Mouse (Mus musculus): Measurements from ENCODE around the gene Tsc2. TPM values are rescaled to one million over a fixed set of nuclear protein-coding genes. Genes with fewer than 3 reads are reported as not detected.

The Tsc2 gene
- polyA plus RNA-seq, 1 experiment from 2014 or later: 43.4 TPM

GRCm38 (mm10) chr17:24584520-24584919 is 47.9 kb downstream of the Tsc2 start:
- Histone ChIP-seq H3K4me1 (no peaks in the 10 kb centered on the region), H3K4me2 (no peak overlapping the region), H3K36me3 (peaks cover 93% of the 10 kb centered on the region), H3K4me3 (no peak overlapping the region), H3K27ac (replicated peaks) (peak overlapping the region; percentile 77), H3K9me3 (no peaks in the 10 kb centered on the region), H3K27me3 (replicated peaks) (no peaks in the 10 kb centered on the region), H3K9ac (no peak overlapping the region)
- WGBS: 69% methylated on average over 3 of the region's 3 CpGs
- ATAC-seq (ENCODE audit: extremely low read depth, insufficient number of reproducible peaks, low FRiP score, low TSS enrichment): no peak

GRCm38 (mm10) chr17:24583599-24584460 is 48.6 kb downstream of the Tsc2 start:
- Histone ChIP-seq H3K9ac (no peak overlapping the region), H3K4me3 (no peak overlapping the region), H3K4me2 (no peak overlapping the region), H3K9me3 (no peaks in the 10 kb centered on the region), H3K4me1 (no peaks in the 10 kb centered on the region), H3K27ac (replicated peaks) (peak overlapping the region; percentile 77), H3K36me3 (peaks cover 95% of the 10 kb centered on the region), H3K27me3 (replicated peaks) (no peaks in the 10 kb centered on the region)
- no peak for ATAC-seq (ENCODE audit: extremely low read depth, insufficient number of reproducible peaks, low FRiP score, low TSS enrichment)
- WGBS: 52% methylated on average over 5 of the region's 5 CpGs

GRCm38 (mm10) chr17:24580287-24580686 is 52.1 kb downstream of the Tsc2 start:
- no peak for ATAC-seq (ENCODE audit: extremely low read depth, insufficient number of reproducible peaks, low FRiP score, low TSS enrichment)
- no peaks in the 10 kb centered on the region for H3K27me3 ChIP-seq (replicated peaks)
- H3K9me3 ChIP-seq: no peaks in the 10 kb centered on the region
- H3K27ac ChIP-seq (replicated peaks): no peak overlapping the region
- H3K36me3 ChIP-seq: peaks cover 97% of the 10 kb centered on the region
- 93% methylated on average over 2 of the region's 2 CpGs for WGBS
- no peaks in the 10 kb centered on the region for H3K4me1 ChIP-seq
- no peak overlapping the region for H3K9ac ChIP-seq
- H3K4me3 ChIP-seq: no peak overlapping the region
- no peak overlapping the region for H3K4me2 ChIP-seq

- Histone ChIP-seq H3K9ac (no peak overlapping the region), H3K9me3 (no peaks in the 10 kb centered on the region), H3K27ac (replicated peaks) (no peak overlapping the region), H3K36me3 (peaks cover 99% of the 10 kb centered on the region), H3K27me3 (replicated peaks) (no peaks in the 10 kb centered on the region), H3K4me2 (no peak overlapping the region), H3K4me3 (no peak overlapping the region), H3K4me1 (no peaks in the 10 kb centered on the region)
- 89% methylated on average over 3 of the region's 3 CpGs for WGBS
- ATAC-seq (ENCODE audit: extremely low read depth, insufficient number of reproducible peaks, low FRiP score, low TSS enrichment): no peak
These were observed 52.9 kb downstream of the Tsc2 start for GRCm38 (mm10) chr17:24579532-24579931.

GRCm38 (mm10) chr17:24573811-24574210 is 58.6 kb downstream of the Tsc2 start:
- WGBS: 86% methylated on average over 9 of the region's 9 CpGs

GRCm38 (mm10) chr17:24572651-24573245 is 59.7 kb downstream of the Tsc2 start:
- Histone ChIP-seq H3K4me1 (no peaks in the 10 kb centered on the region), H3K4me2 (no peak overlapping the region), H3K9ac (no peak overlapping the region), H3K27ac (replicated peaks) (no peak overlapping the region), H3K9me3 (no peaks in the 10 kb centered on the region), H3K36me3 (peaks cover 99% of the 10 kb centered on the region), H3K4me3 (no peak overlapping the region), H3K27me3 (replicated peaks) (no peaks in the 10 kb centered on the region)
- WGBS: 89% methylated on average over 12 of the region's 12 CpGs
- no peak for ATAC-seq (ENCODE audit: extremely low read depth, insufficient number of reproducible peaks, low FRiP score, low TSS enrichment)

More at GRCm38 (mm10) chr17:24573811-24574210, 58.6 kb downstream of the Tsc2 start:
- Histone ChIP-seq H3K4me2 (no peak overlapping the region), H3K4me3 (no peak overlapping the region), H3K9me3 (no peaks in the 10 kb centered on the region), H3K36me3 (peaks cover 100% of the 10 kb centered on the region), H3K27ac (replicated peaks) (no peak overlapping the region), H3K9ac (no peak overlapping the region), H3K4me1 (no peaks in the 10 kb centered on the region), H3K27me3 (replicated peaks) (no peaks in the 10 kb centered on the region)
- ATAC-seq (ENCODE audit: extremely low read depth, insufficient number of reproducible peaks, low FRiP score, low TSS enrichment): no peak

GRCm38 (mm10) chr17:24569837-24570236 is 62.6 kb downstream of the Tsc2 start:
- Histone ChIP-seq H3K4me1 (peaks cover 16% of the 10 kb centered on the region), H3K27ac (replicated peaks) (no peak overlapping the region), H3K4me2 (no peak overlapping the region), H3K36me3 (peaks cover 90% of the 10 kb centered on the region), H3K27me3 (replicated peaks) (no peaks in the 10 kb centered on the region), H3K9me3 (no peaks in the 10 kb centered on the region), H3K4me3 (no peak overlapping the region), H3K9ac (no peak overlapping the region)
- WGBS: 85% methylated on average over 4 of the region's 4 CpGs
- ATAC-seq (ENCODE audit: extremely low read depth, insufficient number of reproducible peaks, low FRiP score, low TSS enrichment): no peak

- Histone ChIP-seq H3K4me1 (peaks cover 25% of the 10 kb centered on the region), H3K36me3 (peaks cover 70% of the 10 kb centered on the region), H3K9ac (peak overlapping the region; percentile 69), H3K4me2 (no peak overlapping the region), H3K9me3 (no peaks in the 10 kb centered on the region), H3K4me3 (no peak overlapping the region), H3K27me3 (replicated peaks) (no peaks in the 10 kb centered on the region), H3K27ac (replicated peaks) (peak overlapping the region; percentile 36; the same call in 1 of the 2 replicates)
- WGBS: 47% methylated on average over 8 of the region's 8 CpGs
- no peak for ATAC-seq (ENCODE audit: extremely low read depth, insufficient number of reproducible peaks, low FRiP score, low TSS enrichment)
These were observed 65.2 kb downstream of the Tsc2 start for GRCm38 (mm10) chr17:24567034-24567779.

- WGBS: 80% methylated on average over 3 of the region's 3 CpGs
- ATAC-seq (ENCODE audit: extremely low read depth, insufficient number of reproducible peaks, low FRiP score, low TSS enrichment): no peak
- H3K4me3 ChIP-seq: no peak overlapping the region
These were observed 66.6 kb downstream of the Tsc2 start for GRCm38 (mm10) chr17:24565792-24566191.

GRCm38 (mm10) chr17:24565092-24565491 is 67.3 kb downstream of the Tsc2 start:
- no peak for ATAC-seq (ENCODE audit: extremely low read depth, insufficient number of reproducible peaks, low FRiP score, low TSS enrichment)
- Histone ChIP-seq H3K9ac (no peak overlapping the region), H3K4me2 (no peak overlapping the region), H3K27ac (replicated peaks) (no peak overlapping the region), H3K36me3 (peaks cover 48% of the 10 kb centered on the region), H3K4me1 (peaks cover 35% of the 10 kb centered on the region), H3K4me3 (no peak overlapping the region), H3K27me3 (replicated peaks) (no peaks in the 10 kb centered on the region), H3K9me3 (no peaks in the 10 kb centered on the region)
- 80% methylated on average over 3 of the region's 3 CpGs for WGBS

More at GRCm38 (mm10) chr17:24565792-24566191, 66.6 kb downstream of the Tsc2 start:
- peaks cover 55% of the 10 kb centered on the region for H3K36me3 ChIP-seq
- H3K9me3 ChIP-seq: no peaks in the 10 kb centered on the region
- H3K9ac ChIP-seq: no peak overlapping the region
- peaks cover 28% of the 10 kb centered on the region for H3K4me1 ChIP-seq
- no peak overlapping the region for H3K4me2 ChIP-seq
- no peaks in the 10 kb centered on the region for H3K27me3 ChIP-seq (replicated peaks)
- H3K27ac ChIP-seq (replicated peaks): no peak overlapping the region

GRCm38 (mm10) chr17:24564422-24564821 is 68.0 kb downstream of the Tsc2 start:
- Histone ChIP-seq H3K4me2 (no peak overlapping the region), H3K36me3 (peaks cover 42% of the 10 kb centered on the region), H3K9me3 (no peaks in the 10 kb centered on the region), H3K9ac (no peak overlapping the region), H3K27ac (replicated peaks) (no peak overlapping the region), H3K27me3 (replicated peaks) (no peaks in the 10 kb centered on the region), H3K4me3 (no peak overlapping the region), H3K4me1 (peaks cover 38% of the 10 kb centered on the region)
- ATAC-seq (ENCODE audit: extremely low read depth, insufficient number of reproducible peaks, low FRiP score, low TSS enrichment): no peak
- WGBS: 89% methylated on average over 4 of the region's 4 CpGs

Measured in heart, embryonic 13.5 days (tissue).